Mouse (Mus musculus) thymus, postnatal 4 days (tissue): ENCODE results near the gene Bsph2.

Experiments
- DNase-seq: peaks from one replicate; pipeline ENCODE4 v3.0.0; 2021

Gene Bsph2

DNA sequence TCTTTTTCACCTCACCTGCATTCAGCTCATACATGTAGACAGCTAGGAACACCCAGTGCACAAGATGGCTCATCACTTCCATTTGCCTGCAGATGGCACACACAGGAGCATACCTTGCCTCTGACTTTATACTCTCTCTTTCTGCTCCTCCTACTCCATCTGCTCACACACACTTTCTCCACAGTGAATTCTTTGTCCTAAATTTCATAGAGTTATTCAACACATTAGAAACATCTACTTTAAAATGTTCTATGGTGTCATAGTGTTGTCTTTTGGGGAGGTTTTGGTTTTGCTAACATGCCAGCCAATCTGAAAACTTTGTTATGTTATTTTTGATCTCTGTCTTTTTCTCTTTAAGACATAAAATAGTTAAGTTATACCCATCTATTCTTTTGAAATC is at the start of gene Bsph2:
TSS of gene Bsph2 (minus strand) at position 101 of the 400 bp plus-strand sequence.
- no peak for DNase-seq

DNA sequence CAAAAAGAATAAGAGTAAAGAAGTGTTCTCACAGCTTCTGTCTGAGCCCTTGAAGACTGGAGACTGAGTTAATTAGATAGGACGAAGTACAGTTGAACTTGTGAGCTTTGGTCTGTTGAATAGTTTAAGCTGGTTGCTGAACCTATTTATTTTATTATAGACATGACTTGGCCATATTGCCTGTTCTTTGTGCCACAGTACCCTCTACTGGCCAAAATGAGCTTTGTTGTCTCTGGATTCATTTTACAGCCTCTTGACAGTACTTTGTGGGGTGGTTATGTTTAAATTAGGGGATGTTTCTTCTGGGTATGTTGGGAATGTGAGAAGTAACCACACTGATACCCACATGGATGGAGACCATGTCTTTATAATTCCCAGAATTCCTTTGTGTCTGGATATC is 59.3 kb downstream of the Bsph2 start:
- DNase-seq, result peak; percentile 21
